Mouse (Mus musculus) adrenal gland, postnatal 4 days (tissue): ENCODE data around the gene Sema3a. TPM values are rescaled to one million over a fixed set of nuclear protein-coding genes. Genes with fewer than 3 reads are reported as not detected.
"Not testable (repeated sequence)": the region's sequence is repeated elsewhere in the genome, so short reads cannot be mapped to it uniquely, and the experiment has no call there.

Source experiments
- DNase-seq, 2 experiments: peaks; one replicate each; pipeline ENCODE4 v3.0.0; 2021 to 2022; ENCODE audit warnings: low spot score in 2 of 2, mixed read lengths in 2 of 2
- total RNA-seq, 2 experiments: library from RNA; stranded (reverse); gene quantifications; 2 replicates each; pipeline ENCODE4 v1.2.3; 2021

Sema3a gene
- total RNA-seq, 2 experiments from 2014 or later: 6.3 to 7.0 TPM

GRCm38 (mm10) chr5:13547472-13548209 lies 422.4 kb downstream of the Sema3a start:
- no peak for DNase-seq

- DNase-seq: no peak
These were observed 423.0 kb downstream of the Sema3a start for GRCm38 (mm10) chr5:13548210-13548554.

- no peak for DNase-seq
These were observed 423.9 kb downstream of the Sema3a start for GRCm38 (mm10) chr5:13549080-13549479.

- DNase-seq: no peak
These were observed 425.7 kb downstream of the Sema3a start for GRCm38 (mm10) chr5:13550953-13551352.

GRCm38 (mm10) chr5:13557257-13557656 lies 432.0 kb downstream of the Sema3a start:
- DNase-seq: no peak

GRCm38 (mm10) chr5:13573867-13574266 lies 448.7 kb downstream of the Sema3a start:
- DNase-seq: no peak

GRCm38 (mm10) chr5:13579123-13579522 lies 453.9 kb downstream of the Sema3a start:
- no peak for DNase-seq

- DNase-seq: no peak
These were observed 460.5 kb downstream of the Sema3a start for GRCm38 (mm10) chr5:13585559-13586207.

GRCm38 (mm10) chr5:13594422-13594821 lies 469.2 kb downstream of the Sema3a start:
- no peak for DNase-seq

GRCm38 (mm10) chr5:13611631-13612030 lies 486.4 kb downstream of the Sema3a start:
- no peak for DNase-seq

GRCm38 (mm10) chr5:13612088-13612487 lies 486.9 kb downstream of the Sema3a start:
- DNase-seq: no peak

- DNase-seq: not testable (repeated sequence)
These were observed 489.4 kb downstream of the Sema3a start for GRCm38 (mm10) chr5:13614575-13614974.

GRCm38 (mm10) chr5:13615907-13616306 lies 490.7 kb downstream of the Sema3a start:
- no peak for DNase-seq

- no peak for DNase-seq
These were observed 497.4 kb downstream of the Sema3a start for GRCm38 (mm10) chr5:13622578-13622977.

- no peak for DNase-seq
These were observed 499.5 kb downstream of the Sema3a start for GRCm38 (mm10) chr5:13624754-13625153.

GRCm38 (mm10) chr5:13626093-13626492 lies 500.9 kb downstream of the Sema3a start:
- no peak for DNase-seq

GRCm38 (mm10) chr5:13628606-13629311 lies 503.5 kb downstream of the Sema3a start:
- peak; percentile 21 to 60 for DNase-seq

GRCm38 (mm10) chr5:13629916-13630315 lies 504.7 kb downstream of the Sema3a start:
- DNase-seq: no peak

GRCm38 (mm10) chr5:13630692-13631091 lies 505.5 kb downstream of the Sema3a start:
- DNase-seq: no peak

GRCm38 (mm10) chr5:13636237-13636636 lies 511.0 kb downstream of the Sema3a start:
- no peak for DNase-seq
